Mouse (Mus musculus): ENCODE measurements around the gene Ccdc28a. TPM values are rescaled to one million over a fixed set of nuclear protein-coding genes. Genes with fewer than 3 reads are reported as not detected.

Gene Ccdc28a
- 10 to 100 TPM; 14.7 to 15.2 TPM for total RNA-seq (2021)
- long read RNA-seq, experiment 1, transcript Ccdc28a-203 (5 exons, 590 nt), result minor isoform, 5 of 20 reads
- long read RNA-seq, experiment 1, transcript Ccdc28a-202 (6 exons, 1,190 nt), result major isoform, 11 of 20 reads
- long read RNA-seq, experiment 1, partial matches to known transcripts, result 0 of 20 reads
- long read RNA-seq, experiment 1, other reads (novel, unspliced or antisense), result 3 of 20 reads
- long read RNA-seq, experiment 2, transcript Ccdc28a-202 (6 exons, 1,190 nt), result major isoform, 11 of 20 reads
- long read RNA-seq, experiment 2, partial matches to known transcripts, result 0 of 20 reads
- long read RNA-seq, experiment 2, other reads (novel, unspliced or antisense), result 6 of 20 reads

DNA sequence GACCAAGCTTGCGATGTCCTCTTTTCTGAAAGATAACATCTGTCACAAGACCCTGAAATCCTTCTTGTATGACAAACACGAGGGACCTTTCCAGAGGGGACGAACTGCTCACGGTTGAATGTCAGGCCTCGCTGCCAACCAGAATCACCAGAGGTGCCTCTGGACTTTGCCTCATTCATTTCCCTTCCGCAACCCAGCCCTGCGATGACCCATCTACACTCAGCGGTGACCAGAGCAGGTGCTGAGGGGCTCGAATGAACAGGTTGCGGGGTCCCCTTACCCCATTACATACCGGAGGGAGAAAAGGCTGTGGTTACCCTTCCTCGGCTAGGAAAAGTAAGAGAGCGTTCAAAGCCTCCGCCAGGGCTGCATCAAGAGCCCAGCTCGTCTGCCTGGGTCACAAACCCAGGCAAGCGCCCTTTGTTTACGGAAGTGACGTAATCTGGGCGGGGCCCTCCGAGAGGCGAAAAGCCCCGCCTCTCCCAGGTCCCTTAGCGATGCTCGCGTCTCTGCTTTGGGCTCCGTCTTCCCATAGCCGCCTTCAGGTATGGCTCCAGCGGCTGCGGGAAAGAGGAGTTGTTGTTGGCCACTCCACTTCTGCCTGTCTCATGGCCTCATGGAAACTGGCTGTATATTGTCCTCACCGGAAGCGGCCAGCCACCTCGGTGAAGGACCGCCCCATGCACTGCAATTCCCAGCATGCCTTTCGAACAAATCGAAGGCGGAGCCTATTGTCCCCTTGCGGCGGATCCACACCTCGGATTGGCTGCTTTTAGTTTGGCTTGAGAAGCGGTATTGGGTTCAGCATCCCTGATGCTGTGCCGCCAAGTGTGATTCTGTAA, at the start of gene Ccdc28a:
Gene Ccdc28a, minus strand, starts transcription at position 439 of the 842 bp plus-strand sequence.
- intact Hi-C loops (cut with DNase I), result loop anchor here (5.0 kb wide), 2 partner anchors 293 to 608 kb away; no protein-coding TSS in a partner anchor
- DNase-seq (ENCODE audit: low spot score in 2 of 2), result peak; percentile 92 to 97

- DNase-seq (ENCODE audit: low spot score in 2 of 2), result no peak
- intact Hi-C loops (cut with DNase I), result no loop called here
Measured at GRCm38 (mm10) chr10:18283991-18284390, 49.2 kb upstream of the Ccdc28a start.

- intact Hi-C loops (cut with DNase I), result no loop called here
- no peak for DNase-seq (ENCODE audit: low spot score in 2 of 2)
Measured at GRCm38 (mm10) chr10:18276090-18276734, 41.4 kb upstream of the Ccdc28a start.

DNA sequence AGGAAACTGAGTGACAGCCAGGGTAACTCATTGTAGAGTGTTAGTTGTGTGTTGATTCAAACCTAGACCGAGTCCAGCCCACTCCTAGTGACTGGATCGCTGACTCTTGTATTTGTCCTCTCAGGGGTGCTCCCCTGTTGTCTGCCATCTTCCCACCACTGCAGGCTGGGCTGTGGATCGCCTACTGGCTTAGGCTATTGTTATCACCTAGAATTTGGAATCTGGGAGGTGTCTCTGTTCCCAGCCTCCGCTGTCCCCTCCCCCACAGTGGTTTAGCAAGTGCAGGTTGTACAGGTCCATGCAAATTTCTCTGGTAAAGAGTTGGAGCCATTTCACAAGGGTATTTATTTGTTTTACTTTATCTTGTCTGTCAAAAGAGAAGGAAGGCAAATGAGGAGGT, 16.5 kb upstream of the Ccdc28a start:
- intact Hi-C loops (cut with DNase I), result no loop called here
- DNase-seq (ENCODE audit: low spot score in 2 of 2), result no peak

DNA sequence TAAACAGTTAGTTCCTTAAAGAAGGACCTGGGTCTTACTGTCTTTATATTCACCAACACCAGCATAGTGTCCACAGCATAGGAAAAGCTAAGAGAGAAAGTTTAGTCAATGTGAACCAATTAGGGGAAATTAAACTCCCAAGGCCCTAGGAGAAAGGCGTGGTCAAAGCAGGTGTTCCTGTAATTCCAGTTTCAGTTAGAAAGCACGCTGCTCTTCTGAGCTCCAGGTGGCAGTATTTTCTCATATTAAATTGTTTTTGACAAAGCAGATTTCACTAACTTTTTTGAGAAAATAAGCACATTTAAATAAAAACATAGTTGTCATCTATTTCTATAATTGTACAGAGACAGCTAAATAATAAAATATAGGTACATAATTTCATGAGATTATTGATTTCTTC, 8.8 kb upstream of the Ccdc28a start:
- DNase-seq (ENCODE audit: low spot score in 2 of 2), result peak in 1 of 2 experiments; percentile 6
- intact Hi-C loops (cut with DNase I), result loop anchor here (5.0 kb wide), 1 partner anchor 144 kb away; no protein-coding TSS in a partner anchor

DNA sequence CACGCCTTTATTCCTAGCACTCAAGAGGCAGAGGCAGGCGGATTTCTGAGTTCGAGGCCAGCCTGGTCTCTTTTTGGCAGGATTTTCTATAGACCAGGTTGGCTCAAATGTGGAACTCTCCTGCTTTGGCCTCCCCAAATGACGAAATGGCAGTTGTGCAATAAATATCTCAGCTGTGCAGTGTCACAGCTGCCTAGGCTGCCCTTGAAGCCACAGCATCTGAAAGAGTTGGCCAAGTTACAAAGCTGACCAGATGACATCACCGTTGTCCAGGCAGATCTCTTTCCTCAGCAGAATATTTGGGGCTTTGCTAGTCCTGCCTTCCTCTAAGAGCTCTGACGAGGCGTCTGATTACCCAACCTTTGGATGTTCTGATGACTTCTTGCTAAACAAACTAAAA, 2.4 kb upstream of the Ccdc28a start:
- intact Hi-C loops (cut with DNase I), result loop anchor here (5.0 kb wide), 2 partner anchors 290 to 605 kb away; no protein-coding TSS in a partner anchor
- DNase-seq (ENCODE audit: low spot score in 2 of 2), result no peak

GRCm38 (mm10) chr10:18236328-18236927, 1.6 kb upstream of the Ccdc28a start:
- no peak for DNase-seq (ENCODE audit: low spot score in 2 of 2)
- intact Hi-C loops (cut with DNase I), result loop anchor here (5.0 kb wide), 2 partner anchors 291 to 606 kb away; no protein-coding TSS in a partner anchor

DNA sequence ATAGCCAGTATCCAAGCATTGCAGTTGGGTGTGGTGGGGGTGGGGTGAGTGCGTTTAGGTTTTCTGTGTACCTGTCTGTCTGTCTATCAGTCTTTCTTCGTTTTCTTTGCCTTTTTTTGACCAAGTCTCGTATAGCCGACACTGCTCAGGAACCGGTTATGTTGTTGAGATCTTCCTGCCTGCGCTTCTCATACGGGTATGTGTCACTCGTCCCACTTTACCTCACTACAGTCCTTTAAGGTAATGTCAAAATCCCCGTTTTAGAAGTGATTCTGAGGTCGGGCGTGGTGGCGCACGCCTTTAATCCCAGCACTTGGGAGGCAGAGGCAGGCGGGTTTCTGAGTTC, 577 bp upstream of the Ccdc28a start:
- no peak for DNase-seq (ENCODE audit: low spot score in 2 of 2)
- intact Hi-C loops (cut with DNase I), result loop anchor here (5.0 kb wide), 2 partner anchors 292 to 607 kb away; no protein-coding TSS in a partner anchor

- intact Hi-C loops (cut with DNase I), result no loop called here
Measured at GRCm38 (mm10) chr10:18233891-18234290, 907 bp downstream of the Ccdc28a start.

GRCm38 (mm10) chr10:18224386-18224785, 10.4 kb downstream of the Ccdc28a start:
- intact Hi-C loops (cut with DNase I), result no loop called here
- DNase-seq (ENCODE audit: low spot score in 2 of 2), result no peak

More at GRCm38 (mm10) chr10:18233891-18234290, 907 bp downstream of the Ccdc28a start:
- no peak for DNase-seq (ENCODE audit: low spot score in 2 of 2)

- intact Hi-C loops (cut with DNase I), result no loop called here
Measured at GRCm38 (mm10) chr10:18219351-18219750, 15.4 kb downstream of the Ccdc28a start.

GRCm38 (mm10) chr10:18214124-18214523, 20.7 kb downstream of the Ccdc28a start:
- intact Hi-C loops (cut with DNase I), result no loop called here
- DNase-seq (ENCODE audit: low spot score in 2 of 2), result no peak

More at GRCm38 (mm10) chr10:18219351-18219750, 15.4 kb downstream of the Ccdc28a start:
- DNase-seq (ENCODE audit: low spot score in 2 of 2), result no peak

DNA sequence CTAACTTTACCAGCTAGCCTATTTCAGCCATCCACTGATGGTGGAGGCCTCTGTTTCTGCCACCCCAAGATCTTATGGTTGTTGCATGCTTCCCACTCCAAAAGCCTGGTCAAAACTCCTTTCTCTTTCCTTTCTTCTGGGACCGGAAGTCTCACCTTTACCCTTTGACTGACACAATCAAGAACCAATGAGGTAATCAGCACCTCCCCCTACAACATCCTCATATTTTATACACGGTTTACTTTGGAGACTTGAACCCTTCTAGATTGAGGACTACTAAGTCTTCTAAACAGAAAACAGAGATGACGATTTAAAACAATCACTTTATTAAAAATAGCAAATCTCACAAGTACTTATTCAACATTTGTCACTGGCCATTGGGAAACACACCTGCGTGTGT, 21.4 kb downstream of the Ccdc28a start:
- DNase-seq (ENCODE audit: low spot score in 2 of 2), result no peak
- intact Hi-C loops (cut with DNase I), result no loop called here

- DNase-seq (ENCODE audit: low spot score in 2 of 2), result peak in 1 of 2 experiments; percentile 15
Measured at GRCm38 (mm10) chr10:18210726-18211125, 24.1 kb downstream of the Ccdc28a start, which contains the start of gene Ect2l. Gene Ect2l, minus strand, starts transcription at chr10:18210890.

DNA sequence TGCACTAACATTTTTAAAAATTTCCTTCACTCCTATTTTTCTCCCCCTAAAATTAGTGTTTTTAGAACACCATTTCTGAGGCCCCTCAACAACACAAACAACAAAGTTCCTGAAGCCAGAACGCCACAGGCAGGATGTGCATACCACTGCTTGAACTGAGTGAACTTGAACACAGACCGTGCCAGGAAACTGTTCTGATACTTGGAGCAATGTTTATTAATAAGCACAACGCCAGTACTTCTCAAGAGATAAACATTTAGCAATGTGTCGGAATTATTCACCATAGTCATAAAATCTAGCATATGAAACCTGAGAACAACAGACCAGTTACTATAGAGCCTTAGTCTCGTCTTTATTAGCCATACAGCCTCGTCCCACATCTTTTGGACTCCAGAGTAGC, 24.7 kb downstream of the Ccdc28a start:
- intact Hi-C loops (cut with DNase I), result no loop called here
- DNase-seq (ENCODE audit: low spot score in 2 of 2), result no peak

More at GRCm38 (mm10) chr10:18210726-18211125, 24.1 kb downstream of the Ccdc28a start, which contains the start of gene Ect2l:
- intact Hi-C loops (cut with DNase I), result no loop called here

DNA sequence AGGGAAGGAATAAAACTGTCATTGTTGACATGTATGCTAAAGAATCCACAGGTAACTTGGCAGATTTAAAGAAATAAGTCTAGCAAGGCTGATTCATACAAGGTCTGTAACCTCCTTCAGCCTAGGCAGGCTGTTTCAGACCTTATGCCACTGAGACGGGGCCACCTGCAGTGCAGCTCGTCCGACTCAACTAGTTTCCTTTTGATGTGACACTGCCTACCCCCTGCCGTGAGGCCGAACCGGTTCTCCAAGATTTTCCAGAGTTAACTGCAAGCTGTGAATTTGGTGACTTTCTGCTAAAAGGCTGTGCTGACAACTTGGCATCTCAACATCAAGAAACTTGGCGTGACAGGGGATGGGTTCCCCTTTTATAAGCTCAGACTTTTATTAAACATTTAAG, 30.7 kb downstream of the Ccdc28a start:
- intact Hi-C loops (cut with DNase I), result no loop called here
- DNase-seq (ENCODE audit: low spot score in 2 of 2), result no peak

- no peak for DNase-seq (ENCODE audit: low spot score in 2 of 2)
- intact Hi-C loops (cut with DNase I), result no loop called here
Measured at GRCm38 (mm10) chr10:18202401-18202800, 32.4 kb downstream of the Ccdc28a start.

GRCm38 (mm10) chr10:18200656-18201055, 34.1 kb downstream of the Ccdc28a start:
- intact Hi-C loops (cut with DNase I), result no loop called here
- no peak for DNase-seq (ENCODE audit: low spot score in 2 of 2)

DNA sequence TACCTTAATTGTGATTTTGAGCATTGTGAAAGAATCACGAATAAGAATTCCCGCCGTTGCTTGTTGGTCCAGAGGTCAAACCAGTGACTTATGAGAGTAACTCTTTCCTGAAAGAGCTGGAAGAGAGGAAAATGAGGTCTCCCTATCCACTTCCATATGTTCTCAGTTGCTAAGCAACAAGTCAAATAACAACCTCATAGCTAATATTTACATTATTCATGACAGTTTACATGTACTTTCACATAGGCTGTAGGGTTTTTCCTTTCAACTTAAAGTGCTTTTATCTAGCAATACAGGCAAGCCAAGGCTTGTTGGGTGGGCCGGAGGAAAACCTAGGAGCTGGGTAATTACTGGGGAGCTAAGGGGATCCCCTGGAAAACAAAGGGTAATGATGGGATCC, 34.9 kb downstream of the Ccdc28a start:
- intact Hi-C loops (cut with DNase I), result loop anchor here (5.0 kb wide), 1 partner anchor 328 kb away; no protein-coding TSS in a partner anchor
- no peak for DNase-seq (ENCODE audit: low spot score in 2 of 2)

Data from left cerebral cortex, postnatal 14 days (tissue).